Mouse (Mus musculus): ENCODE results near the gene Myo1d. TPM values are rescaled to one million over a fixed set of nuclear protein-coding genes. Genes with fewer than 3 reads are reported as not detected.

The Myo1d gene
- polyA plus RNA-seq, 1 experiment from 2014 or later, result 2.7 TPM

DNA sequence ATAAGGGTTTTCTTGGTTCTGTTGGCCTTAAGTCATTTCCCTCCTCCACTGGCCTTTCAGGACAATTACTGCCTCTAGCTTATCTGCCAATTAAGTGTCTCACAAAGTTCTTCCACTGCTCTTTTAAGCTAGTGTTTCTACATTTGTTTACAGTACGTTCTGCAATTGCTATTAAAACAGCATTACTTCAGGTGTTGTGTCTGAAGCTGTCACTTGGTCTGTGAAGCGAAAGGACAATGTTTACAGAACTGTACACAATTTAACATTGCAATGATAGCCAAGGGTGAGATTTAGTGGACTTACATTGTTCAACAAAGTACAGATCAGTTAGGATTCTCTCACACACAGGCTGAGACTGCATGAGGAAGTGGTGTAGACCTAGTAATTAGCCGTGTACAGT lies 67.6 kb downstream of the Myo1d start:
- H3K27me3 ChIP-seq, result no peaks in the 10 kb centered on the region
- no peak overlapping the region for H3K4me3 ChIP-seq
- no peaks in the 10 kb centered on the region for H3K4me1 ChIP-seq

GRCm38 (mm10) chr11:80711336-80711735 lies 68.5 kb downstream of the Myo1d start:
- H3K4me3 ChIP-seq, result no peak overlapping the region
- no peaks in the 10 kb centered on the region for H3K4me1 ChIP-seq
- H3K9ac ChIP-seq (replicated peaks), result no peak overlapping the region
- 74% methylated on average over 6 of the region's 6 CpGs for WGBS
- H3K9me3 ChIP-seq, result no peaks in the 10 kb centered on the region
- H3K27ac ChIP-seq (replicated peaks), result no peak overlapping the region
- H3K27me3 ChIP-seq, result no peaks in the 10 kb centered on the region
- no peak overlapping the region for H3K4me2 ChIP-seq (replicated peaks)
- H3K36me3 ChIP-seq, result no peaks in the 10 kb centered on the region
- no peak for ATAC-seq (ENCODE audit: low FRiP score, low read depth)

More for the DNA sequence above, 67.6 kb downstream of the Myo1d start:
- no peak overlapping the region for H3K9ac ChIP-seq (replicated peaks)
- no peak overlapping the region for H3K27ac ChIP-seq (replicated peaks)
- WGBS, result 83% methylated on average over 3 of the region's 3 CpGs
- no peak for ATAC-seq (ENCODE audit: low FRiP score, low read depth)
- H3K9me3 ChIP-seq, result no peaks in the 10 kb centered on the region
- H3K36me3 ChIP-seq, result no peaks in the 10 kb centered on the region
- H3K4me2 ChIP-seq (replicated peaks), result no peak overlapping the region

DNA sequence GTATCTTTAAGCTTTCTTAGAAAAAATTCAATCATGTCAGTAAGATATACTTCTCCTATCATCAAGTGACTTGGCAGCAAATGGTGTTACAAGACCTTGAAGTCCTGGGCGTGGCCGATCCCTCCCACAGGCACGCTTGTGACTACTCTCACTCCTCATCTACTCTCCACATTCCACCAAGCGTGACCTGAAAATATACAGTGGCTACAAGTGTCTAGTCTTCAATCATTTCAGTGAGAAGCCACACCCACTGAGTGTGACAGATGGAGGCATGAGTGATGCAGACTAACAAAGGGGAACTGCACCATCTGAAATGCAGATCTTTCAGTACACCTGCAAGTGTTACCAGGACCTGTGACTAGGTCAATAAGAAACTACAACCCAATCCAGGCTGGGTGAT lies 79.2 kb downstream of the Myo1d start:
- H3K27ac ChIP-seq (replicated peaks), result no peak overlapping the region
- no peak overlapping the region for H3K9ac ChIP-seq (replicated peaks)
- H3K36me3 ChIP-seq, result no peaks in the 10 kb centered on the region
- no peaks in the 10 kb centered on the region for H3K9me3 ChIP-seq
- H3K4me3 ChIP-seq, result no peak overlapping the region
- ATAC-seq (ENCODE audit: low FRiP score, low read depth), result no peak
- no peaks in the 10 kb centered on the region for H3K4me1 ChIP-seq
- H3K4me2 ChIP-seq (replicated peaks), result no peak overlapping the region
- no peaks in the 10 kb centered on the region for H3K27me3 ChIP-seq
- 88% methylated on average over 4 of the region's 4 CpGs for WGBS

- H3K9ac ChIP-seq (replicated peaks), result no peak overlapping the region
- no peak overlapping the region for H3K4me3 ChIP-seq
- H3K4me1 ChIP-seq, result no peaks in the 10 kb centered on the region
- no peaks in the 10 kb centered on the region for H3K9me3 ChIP-seq
- ATAC-seq (ENCODE audit: low FRiP score, low read depth), result no peak
- no peaks in the 10 kb centered on the region for H3K27me3 ChIP-seq
- no peak overlapping the region for H3K4me2 ChIP-seq (replicated peaks)
- 75% methylated on average over 3 of the region's 3 CpGs for WGBS
- no peak overlapping the region for H3K27ac ChIP-seq (replicated peaks)
- H3K36me3 ChIP-seq, result no peaks in the 10 kb centered on the region
Measured at GRCm38 (mm10) chr11:80698721-80699120, 81.1 kb downstream of the Myo1d start.

DNA sequence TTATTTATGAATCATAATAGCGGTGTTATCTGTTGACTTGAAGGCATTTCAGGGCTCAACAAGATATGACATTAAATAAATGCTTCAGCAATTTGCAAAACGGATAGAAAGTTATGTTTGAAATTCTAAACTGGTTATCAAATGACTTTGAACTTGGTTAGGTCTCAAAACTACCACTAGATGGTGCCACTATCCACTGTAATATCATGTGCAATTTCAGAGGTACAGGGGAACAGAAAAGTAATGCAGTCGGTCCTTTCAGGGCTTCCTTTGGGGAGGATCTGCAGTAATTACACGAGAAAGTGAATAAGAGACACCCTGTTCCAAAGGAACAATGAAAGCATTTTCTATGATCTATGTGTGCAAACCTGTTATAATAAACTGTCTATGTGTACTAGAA lies 83.5 kb downstream of the Myo1d start:
- H3K27me3 ChIP-seq, result no peaks in the 10 kb centered on the region
- 11% methylated on average over 4 of the region's 4 CpGs for WGBS
- no peak overlapping the region for H3K4me2 ChIP-seq (replicated peaks)
- no peak overlapping the region for H3K9ac ChIP-seq (replicated peaks)
- H3K4me1 ChIP-seq, result no peaks in the 10 kb centered on the region
- no peak overlapping the region for H3K4me3 ChIP-seq
- no peaks in the 10 kb centered on the region for H3K9me3 ChIP-seq
- H3K27ac ChIP-seq (replicated peaks), result no peak overlapping the region
- no peaks in the 10 kb centered on the region for H3K36me3 ChIP-seq
- no peak for ATAC-seq (ENCODE audit: low FRiP score, low read depth)

DNA sequence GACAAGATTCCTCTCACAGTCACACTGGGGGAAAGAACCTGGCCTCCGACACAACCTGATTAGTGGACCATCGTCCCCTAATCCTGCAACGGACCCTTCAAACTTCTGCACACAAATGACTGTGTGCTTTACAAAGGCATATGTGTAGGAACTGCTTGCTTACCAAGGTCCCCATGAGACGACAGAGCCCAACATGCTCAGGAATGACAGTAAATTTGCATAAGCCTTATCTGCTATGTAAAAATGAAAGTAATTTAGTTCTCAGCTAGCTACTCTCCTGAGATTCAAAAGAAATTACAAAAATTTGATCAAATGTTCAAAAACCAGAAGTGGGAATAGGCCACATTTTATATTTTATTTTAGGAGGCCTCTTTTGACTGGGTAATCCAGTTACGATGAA lies 95.2 kb downstream of the Myo1d start:
- H3K9me3 ChIP-seq, result no peaks in the 10 kb centered on the region
- H3K4me1 ChIP-seq, result no peaks in the 10 kb centered on the region
- no peak overlapping the region for H3K9ac ChIP-seq (replicated peaks)
- no peak for ATAC-seq (ENCODE audit: low FRiP score, low read depth)
- no peak overlapping the region for H3K4me2 ChIP-seq (replicated peaks)
- H3K27me3 ChIP-seq, result no peaks in the 10 kb centered on the region
- H3K36me3 ChIP-seq, result no peaks in the 10 kb centered on the region
- WGBS, result 82% methylated on average over 5 of the region's 5 CpGs
- no peak overlapping the region for H3K27ac ChIP-seq (replicated peaks)
- H3K4me3 ChIP-seq, result no peak overlapping the region

DNA sequence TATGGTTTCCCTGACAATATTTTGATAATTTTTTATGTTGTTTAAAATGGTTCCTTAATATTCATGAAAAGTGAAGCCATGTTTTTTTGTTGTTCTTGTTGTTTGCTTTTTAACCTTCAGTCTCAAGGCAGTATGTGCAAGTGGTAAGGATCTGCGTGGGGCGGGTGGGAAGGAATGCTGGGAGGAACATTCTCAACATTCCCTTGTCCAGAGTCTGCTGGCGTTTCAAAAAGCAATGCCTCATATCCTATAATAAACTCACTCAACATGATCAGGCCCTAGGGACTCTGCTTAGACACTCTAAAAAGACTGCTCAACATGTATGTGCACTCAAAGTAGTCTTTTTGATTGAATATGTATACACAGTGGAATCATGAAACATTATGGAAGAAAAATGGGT lies 97.1 kb downstream of the Myo1d start:
- Histone ChIP-seq H3K9me3 (no peaks in the 10 kb centered on the region), H3K9ac (replicated peaks) (no peak overlapping the region), H3K36me3 (no peaks in the 10 kb centered on the region), H3K4me1 (no peaks in the 10 kb centered on the region), H3K4me3 (no peak overlapping the region), H3K27me3 (no peaks in the 10 kb centered on the region), H3K4me2 (replicated peaks) (no peak overlapping the region), H3K27ac (replicated peaks) (no peak overlapping the region)
- WGBS, result 82% methylated on average over 3 of the region's 3 CpGs
- ATAC-seq (ENCODE audit: low FRiP score, low read depth), result no peak

DNA sequence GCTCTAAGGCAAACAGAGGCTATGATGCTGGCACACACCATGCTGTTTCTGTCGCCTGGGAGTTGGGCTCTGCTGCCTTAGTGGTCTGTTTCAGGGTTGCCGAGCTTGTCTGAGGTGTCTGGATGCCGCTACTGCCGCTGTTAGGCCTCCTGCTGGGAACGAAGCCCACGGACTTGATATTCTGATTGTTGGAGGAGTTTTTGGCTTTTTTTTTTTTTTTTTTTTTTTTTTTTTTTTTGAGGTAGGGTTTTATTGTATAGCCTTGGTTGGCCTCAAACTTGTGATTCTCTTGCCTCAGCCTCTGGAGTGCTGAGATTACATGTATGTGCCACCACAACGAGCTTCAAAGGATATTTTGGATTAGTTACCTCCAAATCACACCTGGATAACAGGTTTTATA lies 106.8 kb downstream of the Myo1d start:
- no peak for ATAC-seq (ENCODE audit: low FRiP score, low read depth)
- no peak overlapping the region for H3K9ac ChIP-seq (replicated peaks)
- no peak overlapping the region for H3K4me3 ChIP-seq
- H3K27ac ChIP-seq (replicated peaks), result no peak overlapping the region
- 50% methylated on average over 7 of the region's 7 CpGs for WGBS
- H3K27me3 ChIP-seq, result no peaks in the 10 kb centered on the region
- H3K4me1 ChIP-seq, result peaks cover 5% of the 10 kb centered on the region; the same call in 1 of the 2 replicates
- H3K36me3 ChIP-seq, result no peaks in the 10 kb centered on the region
- no peaks in the 10 kb centered on the region for H3K9me3 ChIP-seq
- no peak overlapping the region for H3K4me2 ChIP-seq (replicated peaks)

DNA sequence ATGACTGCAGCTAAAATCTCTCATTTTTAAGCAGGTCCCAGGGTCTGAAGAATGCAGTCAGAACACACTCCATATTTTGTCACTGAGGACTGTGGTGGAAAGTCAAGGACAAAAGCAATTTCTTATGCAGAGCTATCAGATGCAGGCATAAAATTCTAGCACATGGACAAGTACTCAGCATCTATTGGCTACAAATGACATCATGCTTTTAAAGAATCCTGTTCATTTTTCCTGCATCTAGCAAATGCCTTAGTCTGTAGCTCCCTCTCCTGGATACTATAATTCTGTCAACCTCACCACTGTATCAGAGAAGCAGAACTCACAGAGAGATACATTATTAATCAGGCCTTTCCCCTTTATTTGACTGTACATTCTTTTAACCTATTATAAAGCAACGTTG lies 109.4 kb downstream of the Myo1d start:
- no peak overlapping the region for H3K27ac ChIP-seq (replicated peaks)
- H3K4me3 ChIP-seq, result no peak overlapping the region
- no peaks in the 10 kb centered on the region for H3K27me3 ChIP-seq
- H3K36me3 ChIP-seq, result no peaks in the 10 kb centered on the region
- H3K9ac ChIP-seq (replicated peaks), result no peak overlapping the region
- WGBS, result 39% methylated on average over 1 of the region's 1 CpGs
- H3K9me3 ChIP-seq, result no peaks in the 10 kb centered on the region
- peaks cover 5% of the 10 kb centered on the region; the same call in 1 of the 2 replicates for H3K4me1 ChIP-seq
- ATAC-seq (ENCODE audit: low FRiP score, low read depth), result peak; percentile 49; the same call in 1 of the 2 replicates
- H3K4me2 ChIP-seq (replicated peaks), result no peak overlapping the region

- Histone ChIP-seq H3K36me3 (no peaks in the 10 kb centered on the region), H3K27ac (replicated peaks) (no peak overlapping the region), H3K27me3 (no peaks in the 10 kb centered on the region), H3K4me2 (replicated peaks) (no peak overlapping the region), H3K9ac (replicated peaks) (no peak overlapping the region), H3K4me3 (no peak overlapping the region), H3K9me3 (no peaks in the 10 kb centered on the region), H3K4me1 (peaks cover 5% of the 10 kb centered on the region; the same call in 1 of the 2 replicates)
- 79% methylated on average over 4 of the region's 4 CpGs for WGBS
- no peak for ATAC-seq (ENCODE audit: low FRiP score, low read depth)
Measured at GRCm38 (mm10) chr11:80669934-80670333, 109.9 kb downstream of the Myo1d start.

- H3K4me1 ChIP-seq, result peaks cover 5% of the 10 kb centered on the region; the same call in 1 of the 2 replicates
- no peaks in the 10 kb centered on the region for H3K9me3 ChIP-seq
- H3K4me3 ChIP-seq, result no peak overlapping the region
- H3K4me2 ChIP-seq (replicated peaks), result no peak overlapping the region
- 93% methylated on average over 8 of the region's 8 CpGs for WGBS
- ATAC-seq (ENCODE audit: low FRiP score, low read depth), result no peak
- no peaks in the 10 kb centered on the region for H3K36me3 ChIP-seq
- H3K27ac ChIP-seq (replicated peaks), result no peak overlapping the region
- no peak overlapping the region for H3K9ac ChIP-seq (replicated peaks)
- no peaks in the 10 kb centered on the region for H3K27me3 ChIP-seq
Measured at GRCm38 (mm10) chr11:80666211-80666610, 113.6 kb downstream of the Myo1d start.

- Histone ChIP-seq H3K27ac (replicated peaks) (no peak overlapping the region), H3K36me3 (no peaks in the 10 kb centered on the region), H3K4me1 (no peaks in the 10 kb centered on the region), H3K4me3 (no peak overlapping the region), H3K4me2 (replicated peaks) (no peak overlapping the region), H3K9ac (replicated peaks) (no peak overlapping the region), H3K9me3 (no peaks in the 10 kb centered on the region), H3K27me3 (no peaks in the 10 kb centered on the region)
- no peak for ATAC-seq (ENCODE audit: low FRiP score, low read depth)
- 87% methylated on average over 3 of the region's 3 CpGs for WGBS
Measured at GRCm38 (mm10) chr11:80664261-80664660, 115.6 kb downstream of the Myo1d start.

- H3K27me3 ChIP-seq, result no peaks in the 10 kb centered on the region
- H3K4me2 ChIP-seq (replicated peaks), result no peak overlapping the region
- H3K9me3 ChIP-seq, result no peaks in the 10 kb centered on the region
- H3K4me1 ChIP-seq, result no peaks in the 10 kb centered on the region
- no peaks in the 10 kb centered on the region for H3K36me3 ChIP-seq
- ATAC-seq (ENCODE audit: low FRiP score, low read depth), result no peak
- H3K4me3 ChIP-seq, result no peak overlapping the region
- 85% methylated on average over 5 of the region's 5 CpGs for WGBS
- no peak overlapping the region for H3K27ac ChIP-seq (replicated peaks)
- H3K9ac ChIP-seq (replicated peaks), result no peak overlapping the region
Measured at GRCm38 (mm10) chr11:80645111-80645510, 134.7 kb downstream of the Myo1d start.
